Mouse (Mus musculus) ES-CJ7 (cell line): ENCODE data around the gene Gm7247.
"Not testable (repeated sequence)": the region's sequence is repeated elsewhere in the genome, so short reads cannot be mapped to it uniquely, and the experiment has no call there.

Experiments used
- DNase-seq: peaks from one replicate; pipeline ENCODE4 v3.0.0; 2011; ENCODE audit warnings: low read depth, low spot score

Gene Gm7247

DNA sequence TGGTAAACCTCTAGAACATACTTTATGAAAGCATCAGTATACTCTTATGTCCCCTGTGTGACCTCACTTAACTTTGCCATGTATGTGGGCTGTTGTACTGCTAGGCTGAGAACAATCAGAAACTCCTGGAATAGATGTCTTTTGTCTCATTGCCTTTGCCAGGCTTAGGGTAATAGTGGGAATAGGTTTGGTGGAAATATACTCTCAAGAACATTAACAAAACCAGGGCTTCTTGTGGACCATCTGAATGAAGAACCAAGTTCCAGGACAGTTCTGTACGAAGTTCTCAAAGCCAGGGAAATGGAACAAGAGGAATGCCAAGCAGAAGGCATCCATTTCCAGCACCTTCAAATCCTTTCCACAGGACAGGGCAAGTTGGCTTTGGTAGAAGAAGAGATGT lies at the start of gene Gm7247:
Gene Gm7247, plus strand, starts transcription at position 301 of the 400 bp plus-strand sequence.
- no peak for DNase-seq

DNA sequence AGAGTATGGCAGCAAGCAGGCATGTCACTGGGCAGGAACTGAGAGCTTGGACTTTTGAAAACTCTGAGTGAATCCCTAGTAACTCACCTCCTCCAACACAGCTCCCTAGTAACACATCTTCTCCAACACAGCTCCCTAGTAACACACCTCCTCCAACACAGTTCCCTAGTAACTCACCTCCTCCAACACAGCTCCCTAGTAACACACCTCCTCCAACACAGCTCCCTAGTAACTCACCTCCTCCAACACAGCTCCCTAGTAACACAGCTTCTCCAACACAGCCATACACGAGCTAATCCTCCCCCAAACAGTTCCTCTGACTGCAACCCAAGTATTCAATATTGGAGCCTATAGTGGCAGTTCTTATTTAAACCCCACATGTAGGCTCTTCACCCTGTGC lies 37.6 kb upstream of the Gm7247 start:
- no peak for DNase-seq

DNA sequence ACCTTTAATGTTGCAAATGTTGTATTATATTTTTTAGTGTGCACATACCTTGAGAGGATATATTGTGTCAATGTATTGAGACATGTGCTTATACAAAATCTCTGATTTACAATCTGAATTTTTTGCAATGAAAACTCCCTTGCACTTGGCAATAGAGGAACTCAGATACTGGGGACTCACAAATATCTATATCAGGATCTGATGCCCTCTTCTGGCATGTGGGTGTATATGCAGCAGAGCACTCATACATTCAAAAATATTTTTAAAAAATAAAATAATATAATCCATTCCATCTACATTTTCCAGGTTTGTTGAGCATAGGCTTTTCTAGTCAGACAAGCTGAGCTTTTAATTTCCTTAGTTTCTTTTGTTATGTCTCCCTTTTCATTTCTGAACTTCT lies 15.5 kb upstream of the Gm7247 start:
- no peak for DNase-seq

DNA sequence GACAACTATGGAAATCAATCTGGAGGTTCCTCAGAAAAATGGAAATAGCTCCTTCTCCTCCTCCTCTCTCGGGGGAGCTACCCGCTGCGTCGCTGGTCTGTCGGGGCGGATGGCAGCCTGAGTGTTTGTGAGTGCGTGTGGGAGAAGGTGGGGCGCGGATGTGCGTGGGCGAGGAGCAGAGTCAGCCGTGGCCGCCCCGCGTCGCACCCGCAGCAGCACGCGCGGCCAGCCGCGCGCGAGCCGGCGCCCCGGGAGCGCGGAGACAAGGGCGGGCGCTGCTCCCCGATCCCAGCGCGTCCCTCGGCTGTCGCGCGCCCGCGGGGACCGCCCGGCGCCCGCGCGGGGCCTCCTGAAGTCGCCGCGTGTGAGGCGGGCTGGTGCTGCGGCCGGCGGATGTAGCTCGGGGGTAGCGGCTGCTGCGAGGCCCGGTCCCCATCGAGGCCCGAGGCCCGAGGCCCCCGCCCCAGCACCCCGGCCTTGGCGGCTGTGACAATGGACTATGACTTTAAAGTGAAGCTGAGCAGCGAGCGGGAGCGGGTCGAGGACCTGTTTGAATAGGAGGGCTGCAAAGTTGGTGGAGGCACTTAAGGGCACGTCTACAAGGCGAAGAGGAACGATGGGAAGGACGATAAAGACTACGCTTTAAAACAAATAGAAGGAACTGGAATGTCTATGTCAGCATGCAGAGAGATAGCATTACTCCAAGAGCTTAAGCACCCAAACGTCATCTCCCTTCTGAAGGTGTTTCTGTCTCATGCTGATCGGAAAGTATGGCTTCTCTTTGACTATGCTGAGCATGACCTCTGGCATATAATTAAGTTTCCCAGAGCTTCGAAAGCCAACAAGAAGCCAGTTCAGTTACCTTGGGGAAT lies 3.2 kb upstream of the Gm7247 start:
- no peak for DNase-seq

DNA sequence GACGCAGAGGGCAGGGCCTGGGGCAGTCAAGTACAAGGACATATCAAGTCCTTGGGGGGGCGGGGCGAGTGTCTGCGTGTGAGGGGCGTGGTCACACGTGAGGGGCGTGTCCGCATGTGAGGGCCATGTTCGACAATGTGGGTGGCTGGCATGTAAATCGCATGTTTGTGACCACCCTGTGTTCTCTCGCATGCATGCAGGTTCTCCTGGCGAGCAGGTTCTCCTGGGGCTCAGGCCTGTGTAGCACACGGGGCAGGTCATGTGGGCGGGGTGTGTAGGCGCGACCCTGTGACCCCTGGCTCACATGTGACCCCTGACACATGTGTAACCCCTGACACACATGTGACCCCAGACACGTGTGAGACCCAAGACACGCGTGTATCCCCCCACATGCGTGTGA lies 21.2 kb downstream of the Gm7247 start:
- DNase-seq: no peak

DNA sequence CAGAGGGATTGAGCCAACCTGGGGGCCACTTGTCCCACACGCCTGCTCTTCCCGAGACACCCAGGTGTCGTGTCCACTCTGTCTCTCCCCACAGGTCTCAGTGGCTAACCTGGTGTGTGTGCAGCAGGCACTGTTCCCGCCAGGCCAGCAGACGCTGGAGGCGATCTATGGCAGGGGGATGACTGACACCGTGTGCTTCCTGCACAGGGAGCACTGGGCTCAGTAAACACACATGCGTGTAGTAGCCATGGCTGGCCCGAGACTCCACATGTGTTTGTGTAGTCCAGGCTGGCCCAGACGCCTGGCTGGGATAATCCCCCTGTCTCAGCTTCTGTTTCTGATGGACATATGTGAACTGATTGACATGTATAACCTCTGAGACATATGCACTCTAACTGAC lies 22.8 kb downstream of the Gm7247 start:
- DNase-seq: no peak

DNA sequence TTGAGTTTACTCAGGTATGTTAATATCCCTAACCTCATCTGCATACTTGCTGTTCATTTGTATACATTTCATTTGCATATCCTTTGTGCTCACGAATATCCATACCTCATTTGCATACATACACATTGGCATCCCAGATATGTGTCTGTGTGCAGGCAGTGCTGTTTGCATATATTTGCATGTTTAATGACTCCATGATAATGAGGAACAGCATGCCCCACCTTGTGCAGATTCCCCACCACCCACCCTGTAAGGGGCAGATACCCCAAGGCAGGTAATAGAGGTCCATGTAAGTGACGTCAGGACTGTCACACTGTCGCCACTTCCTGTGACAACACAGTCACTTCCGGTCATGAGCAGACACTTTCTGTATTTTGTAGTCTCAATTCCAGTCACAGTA lies 24.2 kb downstream of the Gm7247 start:
- no peak for DNase-seq

DNA sequence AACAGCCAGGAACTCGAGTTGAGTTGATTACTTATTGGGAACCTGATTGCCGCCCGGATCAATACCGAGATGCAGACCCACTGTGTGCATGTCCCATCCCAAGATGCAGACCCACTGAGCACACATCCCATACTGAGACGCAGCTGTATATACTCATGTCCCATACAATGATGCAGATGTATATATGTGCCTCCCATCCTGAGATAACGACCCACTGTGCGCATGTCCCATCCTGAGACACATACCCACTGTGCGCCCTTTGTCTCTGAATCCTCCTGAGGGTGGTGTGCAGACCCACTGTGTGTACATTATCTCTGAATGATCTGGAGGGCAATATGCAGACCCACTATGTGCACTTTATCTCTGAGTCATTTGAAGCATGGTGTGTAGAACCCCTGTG lies 26.2 kb downstream of the Gm7247 start:
- DNase-seq: peak; percentile 4

DNA sequence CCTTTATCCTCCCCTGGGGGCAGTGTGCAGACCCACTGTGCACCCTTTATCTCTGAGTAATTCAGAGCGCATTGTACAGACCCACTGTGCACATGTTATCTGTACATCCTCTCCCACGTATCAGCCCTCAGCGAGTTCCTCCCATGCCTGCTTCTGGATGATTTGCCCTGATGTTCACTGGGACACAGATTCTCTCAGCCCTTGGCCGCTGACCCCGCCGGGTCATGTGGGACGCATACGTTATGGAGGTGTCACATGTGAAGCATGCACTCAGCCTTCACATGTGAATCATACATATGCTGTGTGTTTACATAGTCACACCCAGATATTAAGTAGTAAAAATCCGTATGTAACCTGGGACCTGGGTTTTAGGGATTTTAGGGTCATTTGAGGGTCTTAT lies 26.7 kb downstream of the Gm7247 start:
- peak; percentile 13 for DNase-seq

DNA sequence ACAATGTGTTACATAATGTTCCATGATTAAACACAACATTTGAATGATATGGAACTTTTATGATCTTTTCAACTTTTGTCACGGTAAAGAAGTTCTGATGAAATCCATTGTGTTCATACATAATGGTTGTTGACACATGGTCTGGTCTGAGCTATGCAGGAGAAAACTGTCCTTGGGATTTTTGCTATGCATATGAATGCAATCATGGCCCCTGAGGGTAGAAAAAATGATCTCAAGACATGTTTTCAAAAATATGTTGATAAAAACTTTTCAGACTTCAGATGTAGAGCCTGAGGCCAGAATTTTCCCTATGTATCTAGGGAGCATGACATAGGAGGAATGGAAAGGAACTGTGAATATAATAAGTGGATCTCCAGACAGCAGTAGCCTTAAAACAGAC lies 49.0 kb downstream of the Gm7247 start, which contains the start of gene Vmn2r88:
Gene Vmn2r88, plus strand, starts transcription at position 301 of the 400 bp plus-strand sequence.
- no peak for DNase-seq

DNA sequence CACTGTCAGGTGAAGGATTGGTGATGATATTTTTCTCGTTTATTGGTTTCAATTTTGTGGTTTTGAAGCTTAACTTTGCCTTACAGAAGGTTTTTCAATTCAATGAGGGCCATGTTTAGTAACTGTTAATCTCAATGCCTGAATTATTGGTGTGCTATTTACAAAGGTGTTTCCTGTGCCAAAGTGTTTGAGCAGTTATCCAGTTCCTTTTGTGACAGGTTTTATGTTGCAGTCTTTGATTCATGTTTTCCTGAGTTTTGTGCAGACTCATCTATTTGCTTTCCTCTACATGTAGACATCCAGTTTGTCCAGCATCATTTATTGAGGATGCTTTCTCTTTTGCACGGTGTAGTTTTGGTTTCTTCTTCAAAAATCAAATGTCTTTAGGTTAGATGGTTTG lies 62.3 kb downstream of the Gm7247 start:
- DNase-seq: no peak

DNA sequence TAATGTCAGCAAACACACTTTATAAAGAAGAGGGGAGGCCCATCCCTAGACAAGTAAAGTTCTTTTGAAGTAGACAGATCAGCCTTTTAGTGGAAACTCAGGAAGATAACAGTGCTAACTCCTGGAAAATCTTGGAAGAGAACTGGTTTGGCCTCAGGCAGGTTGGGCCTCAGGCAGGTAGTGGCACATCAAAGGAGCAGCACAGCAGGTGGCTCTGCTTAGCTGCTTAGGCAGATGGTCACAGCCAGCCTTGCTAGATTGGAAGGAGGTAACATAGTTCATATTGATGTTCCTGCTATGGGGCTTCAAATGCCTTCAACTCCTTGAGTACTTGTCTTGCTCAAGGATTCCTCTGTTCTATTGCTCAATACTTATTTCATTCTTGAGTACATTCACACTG lies 68.6 kb downstream of the Gm7247 start:
- DNase-seq: peak; percentile 11

DNA sequence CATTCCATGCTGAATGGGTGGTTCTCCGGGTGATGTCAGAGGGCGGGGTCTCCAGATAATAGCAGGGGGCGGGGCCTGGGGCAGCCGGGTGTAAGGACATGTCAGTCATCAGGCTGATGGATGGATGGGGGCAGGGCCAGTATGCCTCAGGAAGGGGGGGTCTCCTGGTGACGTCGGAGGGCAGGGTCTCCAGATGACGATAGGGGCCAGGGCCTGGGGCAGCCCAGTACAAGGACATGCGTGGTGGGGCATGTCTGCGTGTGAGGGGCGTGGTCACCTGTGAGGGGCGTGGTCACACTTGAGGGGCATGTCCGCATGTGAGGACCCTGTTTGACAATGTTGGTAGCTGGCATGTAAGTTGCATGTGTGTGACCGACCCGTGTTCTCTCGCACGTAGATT lies 73.0 kb downstream of the Gm7247 start:
- DNase-seq: peak; percentile 27

DNA sequence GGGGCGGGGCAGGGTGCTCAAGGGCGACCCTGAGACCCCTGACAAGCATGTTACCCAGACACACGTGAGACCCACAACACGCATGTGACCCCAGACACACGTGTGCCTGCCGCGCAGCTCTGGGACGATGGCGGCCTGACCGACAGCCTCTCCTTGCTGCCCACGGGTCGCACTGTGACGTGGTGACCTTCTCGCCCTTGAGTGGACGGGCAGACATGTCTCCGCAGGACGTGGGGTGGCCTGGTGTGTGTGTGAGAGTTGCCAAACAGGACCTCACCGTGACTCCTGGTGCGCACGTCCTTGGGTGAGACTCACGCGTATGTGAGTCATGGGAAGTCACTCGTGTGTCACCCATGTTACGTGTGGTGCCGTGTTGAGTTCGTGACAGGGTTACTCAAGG lies 73.5 kb downstream of the Gm7247 start:
- DNase-seq: peak; percentile 4

DNA sequence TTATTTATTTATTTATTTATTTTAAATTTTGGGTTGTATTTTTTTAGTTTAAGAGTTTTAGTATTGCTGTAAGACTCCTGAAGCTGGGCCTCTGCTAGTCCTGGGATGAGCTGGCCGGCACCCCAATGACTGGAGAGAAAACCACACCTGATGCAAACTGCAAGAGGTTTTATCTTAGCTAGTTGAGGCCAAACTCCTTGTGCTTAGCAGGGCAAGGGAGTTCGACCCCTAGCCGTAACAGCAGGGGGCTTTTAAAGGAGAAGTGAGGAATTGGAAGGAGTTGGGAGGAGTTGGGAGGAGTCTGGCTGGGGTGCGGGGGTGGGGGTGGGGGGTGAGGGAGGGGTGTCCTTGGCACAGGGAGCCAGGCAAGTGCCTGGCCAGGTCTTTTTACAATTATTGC lies 77.4 kb downstream of the Gm7247 start:
- peak; percentile 55 for DNase-seq

DNA sequence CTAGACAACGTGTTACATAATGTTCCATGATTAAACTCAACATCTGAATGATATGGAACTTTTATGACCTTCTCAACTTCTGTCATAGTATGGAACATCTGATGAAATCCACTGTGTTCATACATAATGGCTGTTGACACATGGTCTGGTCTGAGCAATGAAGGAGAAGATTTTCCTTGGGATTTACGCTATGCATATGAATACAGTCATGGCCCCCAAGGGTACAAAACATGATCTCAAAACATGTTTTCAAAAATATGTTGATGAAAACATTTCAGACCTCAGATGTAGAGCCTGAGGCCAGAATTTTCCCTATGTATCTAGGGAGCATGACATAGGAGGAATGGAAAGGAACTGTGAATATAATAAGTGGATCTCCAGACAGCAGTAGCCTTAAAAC lies 90.0 kb downstream of the Gm7247 start, which contains the start of gene Vmn2r89:
Gene Vmn2r89, plus strand, starts transcription at position 301 of the 400 bp plus-strand sequence.
- not testable (repeated sequence) for DNase-seq

DNA sequence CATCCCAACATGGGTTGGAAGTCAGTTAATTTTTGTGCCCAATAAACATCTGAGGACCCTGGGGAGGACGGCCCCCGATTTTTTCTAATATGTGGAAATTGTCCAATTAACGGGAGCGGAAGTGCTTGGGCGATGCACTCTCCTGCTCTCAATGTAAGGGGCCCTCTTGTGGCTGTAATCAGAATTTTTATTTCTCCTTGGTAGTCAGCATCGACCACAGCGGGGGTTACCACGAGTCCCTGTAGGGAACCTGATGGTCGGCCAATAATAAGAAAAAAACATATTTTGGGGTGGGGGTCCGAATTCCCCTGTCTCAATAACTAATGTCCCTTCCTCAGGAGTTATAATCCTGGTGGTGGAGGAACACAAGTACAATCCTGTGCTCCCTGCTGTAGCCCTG lies 118.7 kb downstream of the Gm7247 start:
- DNase-seq: peak; percentile 59

DNA sequence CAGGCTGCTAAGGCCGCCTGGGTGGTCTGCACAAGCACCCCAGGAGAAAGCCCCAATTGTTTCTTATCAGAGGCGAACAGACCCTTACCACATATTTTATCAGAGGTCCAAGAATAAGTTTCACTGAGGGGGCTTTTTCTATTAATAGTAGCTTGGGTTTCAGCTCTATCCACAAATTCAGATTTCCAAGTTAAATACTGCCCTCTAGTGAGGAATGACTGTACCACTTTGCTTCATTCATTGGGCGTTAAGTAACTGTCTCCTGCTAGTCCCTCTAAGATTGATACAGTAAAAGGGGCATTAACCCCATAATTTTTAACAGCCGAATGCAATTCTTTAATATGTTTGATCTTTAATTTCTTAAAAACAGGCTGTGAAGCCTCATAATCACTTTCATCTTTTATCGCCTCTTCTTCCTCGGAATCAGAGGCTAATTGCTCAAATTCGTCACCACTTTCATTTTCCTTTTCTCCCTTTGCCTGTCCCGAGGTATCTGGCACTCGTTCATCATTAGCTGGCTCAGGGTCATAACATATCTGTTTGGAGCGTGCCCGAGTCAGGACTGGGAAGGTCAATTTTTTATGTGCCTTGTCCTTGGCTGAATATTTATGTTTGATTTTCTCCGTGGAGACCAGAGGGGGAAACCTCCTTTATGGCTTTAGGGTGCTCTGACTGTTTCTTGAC lies 119.9 kb downstream of the Gm7247 start:
- DNase-seq: peak; percentile 67

DNA sequence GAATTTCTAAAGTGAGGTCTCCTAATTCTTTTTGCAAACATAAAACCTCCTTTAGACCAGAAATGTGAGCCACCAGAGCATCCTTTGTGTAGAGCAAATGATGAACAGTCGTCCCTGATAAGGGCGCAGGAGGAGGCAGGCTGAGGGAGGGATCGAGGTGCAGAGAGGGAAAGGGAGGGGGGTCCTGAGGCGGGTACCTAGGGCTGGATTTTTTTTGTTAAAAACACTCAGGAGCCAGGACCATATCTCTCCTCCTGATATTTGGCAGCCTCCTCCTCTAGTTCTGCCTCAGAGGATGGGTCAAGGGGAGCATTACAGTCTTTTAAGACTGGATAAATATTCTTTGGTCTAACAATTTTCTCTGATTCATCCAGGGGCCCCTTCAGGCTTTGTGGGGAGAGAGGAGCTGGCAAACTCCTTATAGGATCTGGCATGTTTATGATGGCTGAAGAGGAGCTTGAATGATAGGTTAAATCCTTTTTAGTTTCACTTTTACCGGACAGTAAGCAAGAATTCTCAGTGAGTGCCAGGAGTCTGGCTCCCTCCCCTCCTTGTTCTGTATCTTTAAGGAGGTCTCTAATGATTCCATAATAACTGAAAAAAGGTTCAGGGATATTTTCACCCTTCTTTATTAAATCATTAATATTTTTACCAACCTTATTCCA lies 120.6 kb downstream of the Gm7247 start:
- DNase-seq: no peak

DNA sequence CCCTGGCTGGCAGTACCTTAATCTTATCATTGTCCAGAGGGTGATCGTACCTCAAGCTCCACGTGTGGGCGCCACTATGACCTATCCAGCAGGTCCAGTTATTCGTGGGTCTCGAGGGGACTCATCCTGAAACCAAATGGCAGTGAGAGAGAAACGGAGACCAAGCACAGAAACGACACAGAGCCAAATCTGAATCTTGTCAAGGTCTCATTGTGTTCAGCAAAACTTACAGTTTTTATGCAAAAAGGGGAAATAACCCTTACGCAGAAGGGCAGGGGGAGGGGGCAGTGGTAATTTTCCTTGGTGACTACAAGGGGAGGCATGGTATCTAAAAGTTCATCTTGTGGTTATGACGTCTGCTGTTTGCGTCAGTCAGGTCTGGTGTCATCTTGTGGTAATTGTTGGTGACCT lies 121.4 kb downstream of the Gm7247 start:
- DNase-seq: not testable (repeated sequence)

DNA sequence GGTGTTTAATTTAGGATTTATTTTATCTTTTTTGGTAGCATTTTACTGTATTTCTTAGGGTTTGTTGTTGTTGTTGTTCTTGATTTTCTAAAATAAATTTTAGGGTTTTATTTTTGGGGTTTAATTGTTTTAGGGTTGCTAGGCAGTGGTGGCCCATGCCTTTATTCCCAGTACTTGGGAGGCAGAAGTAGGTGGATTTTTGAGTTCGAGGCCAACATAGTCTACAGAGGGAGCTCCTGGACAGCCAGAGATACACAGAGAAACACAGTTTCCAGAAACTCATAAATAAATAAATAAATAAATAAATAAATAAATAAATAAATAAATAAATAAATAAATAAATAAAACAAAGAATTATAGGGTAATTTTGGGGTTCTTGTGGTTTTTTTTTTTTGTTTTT lies 122.1 kb downstream of the Gm7247 start:
- DNase-seq: no peak

DNA sequence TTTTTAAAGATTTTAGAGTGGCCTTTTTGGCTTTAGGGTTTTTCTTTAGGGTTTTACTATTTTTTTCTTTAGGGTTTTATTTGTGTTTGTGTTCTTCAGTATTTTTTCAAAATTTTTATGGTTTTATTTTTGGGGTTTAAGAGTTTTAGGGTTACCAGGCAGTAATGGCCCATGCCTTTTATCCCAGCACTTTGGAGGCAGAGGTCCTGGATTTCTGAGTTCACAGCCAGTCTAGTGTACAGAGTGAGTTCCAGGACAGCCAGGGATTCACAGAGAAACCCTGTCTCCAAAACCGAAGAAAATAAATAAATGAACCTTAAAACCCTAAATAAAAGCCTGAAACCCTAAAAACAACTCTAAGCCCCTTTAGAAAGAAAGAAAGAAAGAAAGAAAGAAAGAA lies 124.6 kb downstream of the Gm7247 start:
- DNase-seq: no peak
